Mouse (Mus musculus) bone marrow, adult 2 months (tissue): ENCODE data around the gene 1700010I14Rik.

Source experiments
- CTCF ChIP-seq: fragments of 200-500 bp; IDR thresholded peaks from 2 replicates; pipeline ENCODE4 v1.5.1; 2011; ENCODE audit warnings: low read length, control low read depth; ENCODE audit not compliant: control insufficient read depth, insufficient read depth
- POLR2A ChIP-seq: fragments of 200-500 bp; IDR thresholded peaks from 2 replicates; pipeline ENCODE4 v1.6.1; 2011; ENCODE audit warnings: low read depth, mild to moderate bottlenecking, control low read depth, low read length, borderline replicate concordance; ENCODE audit not compliant: control insufficient read depth

DNA sequence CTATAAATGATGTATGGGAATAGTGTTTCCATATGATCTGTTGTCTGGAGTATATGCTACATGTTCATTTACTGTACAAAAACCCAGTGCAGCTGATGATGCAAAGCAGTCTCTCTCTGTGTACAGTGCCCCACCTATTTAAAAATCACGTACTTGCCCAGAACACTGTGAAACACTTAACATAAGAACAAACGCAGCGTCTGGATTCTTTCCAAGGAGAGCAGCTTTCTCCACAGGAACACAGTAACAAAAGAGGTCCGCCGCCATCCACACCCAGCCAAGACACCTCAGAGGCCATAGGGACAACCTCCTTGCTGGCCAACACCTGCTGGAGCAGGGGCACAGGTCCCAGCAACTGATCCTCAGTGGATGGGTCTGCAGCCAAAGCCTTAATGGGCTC lies 2.4 kb upstream of the 1700010I14Rik start:
- no peak for TF ChIP-seq POLR2A
- no peak for TF ChIP-seq CTCF
